Mouse (Mus musculus) heart, adult 10 weeks (tissue): ENCODE data around the gene Acsm1. TPM values are rescaled to one million over a fixed set of nuclear protein-coding genes. Genes with fewer than 3 reads are reported as not detected.

Source experiments
- polyA plus RNA-seq: library from polyadenylated mRNA; stranded (reverse); fragments of 350-450 nt; fragmentation: Illumina TruSeq; extraction: RNeasy Lipid Tissue Mini Kit (QIAGEN cat#74804); gene quantifications from one replicate; pipeline ENCODE4 v1.2.3, GENCODE M21; 2014; ENCODE audit warnings: low read depth, low replicate concordance

Acsm1 gene
- not detected for polyA plus RNA-seq

DNA sequence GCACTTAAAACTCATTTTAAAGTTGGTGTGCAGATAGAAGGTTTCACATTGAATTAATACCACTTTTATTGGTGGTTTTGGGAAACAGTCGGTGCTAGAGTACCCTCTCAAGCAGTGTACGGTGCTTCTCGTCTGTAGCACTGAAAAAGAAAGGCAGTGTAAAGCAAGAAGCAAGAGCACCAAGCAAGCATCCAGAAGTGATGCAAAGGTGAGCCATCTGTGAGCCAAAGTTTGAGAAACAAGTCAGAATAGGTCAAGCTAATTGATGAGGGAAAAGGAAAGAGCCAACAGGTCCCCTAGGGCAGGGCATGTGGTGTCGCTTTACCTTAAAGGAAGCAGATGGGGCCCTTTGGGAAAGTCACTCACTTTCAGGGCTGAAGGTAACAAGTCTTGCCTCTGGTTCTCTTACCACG, at the start of gene Acsm1:
TSS of gene Acsm1 (plus strand) at position 363 of the 413 bp plus-strand sequence.

DNA sequence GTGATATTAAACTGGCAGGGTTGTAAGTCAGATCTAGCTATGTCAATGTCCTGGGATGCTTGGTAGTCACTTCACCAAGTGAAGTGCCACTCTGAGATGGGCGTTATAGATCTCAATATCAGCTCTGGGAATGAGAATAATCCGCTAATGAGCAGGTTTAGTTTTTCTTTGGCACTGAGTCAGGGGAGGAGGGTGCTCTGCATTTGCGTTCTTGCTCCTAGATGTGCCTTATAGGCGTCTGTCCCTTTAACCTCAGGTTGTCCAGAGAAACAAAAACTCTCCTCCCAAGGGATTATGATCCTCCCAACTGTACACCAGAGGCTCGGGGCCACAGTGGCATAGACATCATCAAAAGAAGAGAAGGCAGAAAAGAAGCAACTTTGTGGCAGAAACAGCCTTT, 82.9 kb downstream of the Acsm1 start, which contains the start of gene Acsm4:
TSS of gene Acsm4 (plus strand) at position 301 of the 400 bp plus-strand sequence.

Other genes with a start within 250 kb of the Acsm1 start
- gene Gp2, start 147.7 kb upstream of the Acsm1 start, polyA plus RNA-seq, result not detected
- gene Umod, start 127.7 kb upstream of the Acsm1 start, polyA plus RNA-seq, result not detected
- gene Acsm5, start 87.6 kb upstream of the Acsm1 start, polyA plus RNA-seq, result 5.7 TPM
- not detected for gene Pdilt, start 83.5 kb upstream of the Acsm1 start, polyA plus RNA-seq
- gene Acsm2, start 52.7 kb upstream of the Acsm1 start, polyA plus RNA-seq, result not detected
- not detected for gene Acsm4, start 83.0 kb downstream of the Acsm1 start, polyA plus RNA-seq
- 25.5 TPM for gene Thumpd1, start 113.8 kb downstream of the Acsm1 start, polyA plus RNA-seq
- gene Acsm3, start 153.9 kb downstream of the Acsm1 start, polyA plus RNA-seq, result 6.4 TPM
- 3.2 TPM for gene Rexo5, start 187.0 kb downstream of the Acsm1 start, polyA plus RNA-seq
- 2.5 TPM for gene Eri2, start 187.0 kb downstream of the Acsm1 start, polyA plus RNA-seq